Mouse (Mus musculus): ENCODE measurements around the gene Dld.

DNA sequence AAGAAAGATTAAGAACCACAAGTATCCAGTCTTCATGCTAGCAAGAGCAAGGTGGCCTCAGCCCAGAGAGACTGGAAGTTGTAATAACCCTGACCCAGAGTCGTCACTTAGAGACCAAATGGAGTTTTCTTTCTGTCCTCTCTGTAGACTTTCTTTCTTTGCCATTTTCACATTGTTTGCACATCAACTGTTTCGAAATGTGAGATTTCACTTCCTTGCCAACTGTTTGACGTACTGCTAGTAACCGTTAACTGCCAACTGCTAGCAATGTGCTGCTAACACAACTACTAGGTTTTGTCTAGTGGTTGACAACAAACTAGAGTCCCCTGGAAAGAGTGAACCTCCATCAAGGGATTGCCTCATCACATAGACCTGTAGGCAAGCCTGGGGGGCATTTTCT is 68.1 kb downstream of the Dld start:
- TF ChIP-seq POLR2A (IDR thresholded peaks at IDR 0.05; ENCODE audit: borderline replicate concordance, low read depth, low read length) (no peak), CTCF (IDR thresholded peaks at IDR 0.05; ENCODE audit: low read depth, low read length) (no peak)

Data from bone marrow macrophage, adult 2 months (primary cell).